Mouse (Mus musculus) intestine, embryonic 16.5 days (tissue): Measurements from ENCODE around the gene Lhfpl4. TPM values are rescaled to one million over a fixed set of nuclear protein-coding genes. Genes with fewer than 3 reads are reported as not detected.

ENCODE experiments used
- ATAC-seq: fragments of 200-750 bp; cut with Nextera tagmentation; 2 replicates; pipeline ENCODE4 v1.8.0; 2017; ENCODE audit warnings: moderate TSS enrichment, moderate library complexity
- H3K27ac ChIP-seq: fragments of 300-500 bp; sonication (generic); 2 replicates; pipeline ENCODE4 v1.5.1; 2014; ENCODE audit warnings: mild to moderate bottlenecking, low read length
- H3K27me3 ChIP-seq: fragments of 300-500 bp; sonication (generic); replicated peaks from 2 replicates; pipeline ENCODE4 v1.6.1; 2014; ENCODE audit warnings: low read length, control low read depth, mixed read lengths; ENCODE audit not compliant: control insufficient read depth, insufficient read depth
- H3K36me3 ChIP-seq: fragments of 300-500 bp; sonication (generic); 2 replicates; pipeline ENCODE4 v1.6.1; 2014; ENCODE audit warnings: low read length, control low read depth; ENCODE audit not compliant: control insufficient read depth, insufficient read depth
- H3K4me1 ChIP-seq: fragments of 300-500 bp; sonication (generic); 2 replicates; pipeline ENCODE4 v1.6.1; 2014; ENCODE audit warnings: low read length, control low read depth, mixed read lengths; ENCODE audit not compliant: control insufficient read depth, insufficient read depth
- H3K4me2 ChIP-seq: fragments of 300-500 bp; sonication (generic); 2 replicates; pipeline ENCODE4 v1.6.1; 2014; ENCODE audit warnings: low read depth, low read length, control low read depth
- H3K4me3 ChIP-seq: fragments of 300-500 bp; sonication (generic); 2 replicates; pipeline ENCODE4 v1.5.1; 2014; ENCODE audit warnings: mild to moderate bottlenecking, low read length
- H3K9ac ChIP-seq: fragments of 300-500 bp; sonication (generic); 2 replicates; pipeline ENCODE4 v1.6.1; 2014; ENCODE audit warnings: low read depth, low read length
- H3K9me3 ChIP-seq: fragments of 300-500 bp; sonication (generic); 2 replicates; pipeline ENCODE4 v1.6.1; 2016; ENCODE audit warnings: low read length, control low read depth; ENCODE audit not compliant: control insufficient read depth
- WGBS: fragments of 180-500 bp; shearing (Covaris S2); extraction: QIAGEN DNeasy Blood & Tissue Kit; methylation state at CpG from one replicate; pipeline ENCODE4 v1.1.7; 2014; 5-methylcytosine and 5-hydroxymethylcytosine counted together
- polyA plus RNA-seq: library from polyadenylated mRNA; unstranded; fragments of >200 nt; fragmentation: Nextera tagmentation; extraction: Ambion mirVana; gene quantifications from 2 replicates; pipeline ENCODE4 v1.2.1, GENCODE M21; 2015

Lhfpl4 gene
- polyA plus RNA-seq, 1 experiment from 2014 or later, result 1.5 TPM

DNA sequence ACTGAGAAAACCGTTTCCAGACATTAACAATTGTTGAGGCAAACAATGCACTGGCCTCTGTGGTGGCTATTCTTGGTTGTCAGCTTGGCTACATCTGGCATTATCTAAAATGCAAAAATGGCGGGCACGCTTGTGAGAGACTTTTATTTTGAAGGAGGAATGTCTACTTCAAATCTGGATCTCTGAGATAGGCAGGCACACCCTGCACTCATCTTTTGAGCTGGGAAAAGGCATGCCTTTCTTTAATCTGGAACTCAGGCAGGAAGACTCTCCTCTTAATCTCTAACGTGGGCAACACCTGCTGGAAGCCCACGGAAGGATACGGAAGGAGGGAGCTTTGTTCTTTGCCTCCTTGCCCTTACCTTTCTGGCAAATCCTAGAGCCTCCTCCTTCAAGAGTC is 40.3 kb downstream of the Lhfpl4 start:
- no peak for ATAC-seq
- H3K4me3 ChIP-seq, result no peak overlapping the region
- H3K36me3 ChIP-seq, result peaks cover 28% of the 10 kb centered on the region
- no peaks in the 10 kb centered on the region for H3K27me3 ChIP-seq
- 85% methylated on average over 6 of the region's 6 CpGs for WGBS
- no peaks in the 10 kb centered on the region for H3K4me1 ChIP-seq
- H3K9ac ChIP-seq, result no peak overlapping the region
- H3K27ac ChIP-seq, result no peak overlapping the region
- no peaks in the 10 kb centered on the region for H3K9me3 ChIP-seq
- H3K4me2 ChIP-seq, result no peak overlapping the region

DNA sequence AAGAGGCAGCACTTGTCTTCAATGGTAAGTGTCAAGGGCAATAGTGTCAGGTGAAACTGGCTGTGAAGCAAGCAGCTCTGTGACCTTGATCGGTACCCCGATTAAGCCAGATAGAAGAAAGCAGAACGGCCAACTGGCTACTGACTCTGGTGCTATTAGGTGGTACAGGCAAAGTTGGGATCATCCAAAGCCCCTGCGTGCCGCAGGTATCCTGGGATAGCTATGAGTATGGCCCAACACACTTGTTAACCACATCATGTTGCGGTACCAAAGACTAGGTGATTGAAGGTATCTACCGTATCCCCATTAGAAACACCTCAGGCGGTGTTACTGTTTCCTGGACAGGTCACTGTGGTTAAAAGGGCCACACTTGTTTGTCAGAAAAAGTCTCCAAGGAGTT is 41.1 kb downstream of the Lhfpl4 start:
- Histone ChIP-seq H3K36me3 (peaks cover 35% of the 10 kb centered on the region), H3K27me3 (no peaks in the 10 kb centered on the region), H3K27ac (no peak overlapping the region), H3K4me2 (no peak overlapping the region), H3K9ac (no peak overlapping the region), H3K4me3 (no peak overlapping the region), H3K4me1 (no peaks in the 10 kb centered on the region), H3K9me3 (no peaks in the 10 kb centered on the region)
- no peak for ATAC-seq
- WGBS, result 98% methylated on average over 8 of the region's 8 CpGs

DNA sequence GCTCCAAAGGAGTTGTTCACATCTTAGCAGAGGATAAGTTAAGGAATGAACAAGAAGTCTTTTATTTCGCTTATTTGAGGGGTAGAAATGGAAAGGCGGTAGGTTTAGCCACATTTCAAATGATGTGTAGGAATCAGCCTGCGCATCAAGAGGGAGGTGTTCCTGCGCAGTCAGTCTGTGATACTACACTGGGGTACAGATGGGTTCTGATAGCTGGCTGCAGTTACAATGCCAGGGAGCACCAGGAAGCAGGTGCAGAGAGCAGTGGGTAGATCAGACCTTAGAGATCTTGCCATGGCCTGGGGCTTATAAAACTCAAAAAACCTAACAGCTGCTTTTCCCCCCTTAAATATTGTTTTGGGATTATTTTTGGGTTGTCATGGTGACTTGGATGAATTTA is 49.9 kb downstream of the Lhfpl4 start:
- peaks cover 6% of the 10 kb centered on the region; the same call in 1 of the 2 replicates for H3K4me1 ChIP-seq
- H3K36me3 ChIP-seq, result peaks cover 24% of the 10 kb centered on the region
- ATAC-seq, result no peak
- H3K4me2 ChIP-seq, result no peak overlapping the region
- H3K27me3 ChIP-seq, result no peaks in the 10 kb centered on the region
- H3K9ac ChIP-seq, result no peak overlapping the region
- WGBS, result 95% methylated on average over 4 of the region's 4 CpGs
- no peak overlapping the region for H3K27ac ChIP-seq
- no peak overlapping the region for H3K4me3 ChIP-seq
- no peaks in the 10 kb centered on the region for H3K9me3 ChIP-seq

DNA sequence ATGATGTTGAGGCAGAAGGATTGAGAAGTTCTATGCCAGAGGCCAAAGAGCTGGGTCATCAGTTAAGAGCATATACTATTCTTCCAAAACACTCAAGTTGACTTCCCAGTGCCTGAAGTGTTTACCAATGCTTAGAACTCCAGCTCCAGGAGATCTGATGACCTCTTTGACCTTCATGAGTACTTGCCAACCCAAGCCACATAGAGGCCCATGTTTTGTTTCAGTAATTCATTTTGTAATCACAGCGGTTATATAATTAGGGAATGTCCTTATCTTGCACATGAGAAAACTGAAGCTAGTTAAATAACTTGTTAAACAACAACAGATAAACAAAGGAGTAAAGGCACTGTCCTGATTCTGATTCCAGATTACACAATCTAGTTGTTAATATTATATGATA is 50.4 kb downstream of the Lhfpl4 start:
- Histone ChIP-seq H3K27ac (no peak overlapping the region), H3K9ac (no peak overlapping the region), H3K4me1 (peaks cover 6% of the 10 kb centered on the region; the same call in 1 of the 2 replicates), H3K4me2 (no peak overlapping the region), H3K27me3 (no peaks in the 10 kb centered on the region), H3K4me3 (no peak overlapping the region), H3K36me3 (peaks cover 21% of the 10 kb centered on the region), H3K9me3 (no peaks in the 10 kb centered on the region)
- 91% methylated on average over 1 of the region's 1 CpGs for WGBS
- no peak for ATAC-seq

GRCm38 (mm10) chr6:113141389-113142094 is 53.6 kb downstream of the Lhfpl4 start:
- Histone ChIP-seq H3K27me3 (no peaks in the 10 kb centered on the region), H3K9me3 (no peaks in the 10 kb centered on the region), H3K4me1 (peaks cover 6% of the 10 kb centered on the region; the same call in 1 of the 2 replicates), H3K4me2 (peak overlapping the region; percentile 29; the same call in 1 of the 2 replicates), H3K9ac (no peak overlapping the region), H3K4me3 (no peak overlapping the region), H3K27ac (no peak overlapping the region), H3K36me3 (peaks cover 16% of the 10 kb centered on the region)
- 24% methylated on average over 1 of the region's 1 CpGs for whole genome bisulfite sequencing
- ATAC-seq, result peak; percentile 80

DNA sequence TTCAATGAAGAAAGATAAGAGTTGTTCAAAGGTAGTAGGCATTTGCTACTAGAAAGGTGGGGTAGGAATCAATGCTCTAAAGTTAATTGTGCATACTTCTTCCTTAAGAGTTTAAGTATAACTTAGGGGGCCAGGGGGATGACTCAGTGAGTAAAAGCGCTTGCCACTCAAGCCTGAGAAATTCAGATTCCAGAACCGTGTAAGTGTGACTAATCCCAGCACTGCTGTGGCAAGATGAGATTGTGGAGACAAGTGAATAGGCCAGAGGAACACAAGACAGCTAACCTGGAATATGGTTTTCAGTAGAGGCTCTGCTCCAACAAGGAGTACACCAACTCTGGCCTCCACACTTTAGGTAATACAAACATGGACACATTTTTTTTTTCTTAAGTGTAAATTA is 61.8 kb downstream of the Lhfpl4 start:
- Histone ChIP-seq H3K9me3 (no peaks in the 10 kb centered on the region), H3K27ac (no peak overlapping the region), H3K9ac (no peak overlapping the region), H3K27me3 (no peaks in the 10 kb centered on the region), H3K4me3 (no peak overlapping the region), H3K36me3 (peaks cover 10% of the 10 kb centered on the region; the same call in 1 of the 2 replicates), H3K4me2 (no peak overlapping the region), H3K4me1 (no peaks in the 10 kb centered on the region)
- no peak for ATAC-seq
- WGBS, result 79% methylated on average over 2 of the region's 2 CpGs

DNA sequence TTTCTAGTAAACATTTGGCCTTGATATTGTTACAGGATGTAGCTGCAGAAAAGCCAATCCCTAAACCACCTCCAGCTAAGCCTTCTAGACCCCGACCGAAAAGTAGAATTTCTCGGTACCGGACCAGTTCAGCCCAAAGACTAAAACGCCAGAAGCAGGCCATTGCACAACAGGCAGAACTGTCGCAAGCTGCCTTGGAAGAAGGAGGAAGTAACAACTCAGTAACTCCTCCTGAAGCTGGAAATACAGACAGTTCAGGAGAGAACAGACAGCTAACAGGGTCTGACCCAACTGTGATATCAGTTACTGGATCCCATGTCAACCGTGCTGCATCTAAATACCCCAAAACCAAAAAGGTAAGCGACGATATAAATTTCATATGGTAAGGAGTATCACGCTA is 74.4 kb downstream of the Lhfpl4 start:
- no peaks in the 10 kb centered on the region for H3K9me3 ChIP-seq
- no peak overlapping the region for H3K9ac ChIP-seq
- peaks cover 22% of the 10 kb centered on the region for H3K36me3 ChIP-seq

More for the DNA sequence above, 74.4 kb downstream of the Lhfpl4 start:
- Histone ChIP-seq H3K4me1 (no peaks in the 10 kb centered on the region), H3K27me3 (no peaks in the 10 kb centered on the region), H3K4me2 (no peak overlapping the region), H3K27ac (no peak overlapping the region), H3K4me3 (no peak overlapping the region)
- no peak for ATAC-seq
- WGBS, result 93% methylated on average over 10 of the region's 10 CpGs

Other genes with a start within 250 kb of the Lhfpl4 start
- 2.1 and 3.5 TPM in 2 replicates for gene Srgap3, start 248.1 kb downstream of the Lhfpl4 start, polyA plus RNA-seq
- gene Thumpd3, start 149.2 kb downstream of the Lhfpl4 start, polyA plus RNA-seq, result 57.7 and 63.0 TPM in 2 replicates
- gene Setd5, start 118.0 kb downstream of the Lhfpl4 start, polyA plus RNA-seq, result 58.5 and 61.2 TPM in 2 replicates
- gene Mtmr14, start 42.5 kb upstream of the Lhfpl4 start, polyA plus RNA-seq, result 28.8 and 32.3 TPM in 2 replicates
- 0.02 TPM in 1 of 2 replicates, not detected in the other for gene Cpne9, start 86.9 kb upstream of the Lhfpl4 start, polyA plus RNA-seq
- gene Brpf1, start 111.8 kb upstream of the Lhfpl4 start, polyA plus RNA-seq, result 11.6 and 13.4 TPM in 2 replicates
- gene Ogg1, start 131.6 kb upstream of the Lhfpl4 start, polyA plus RNA-seq, result 10.7 and 10.9 TPM in 2 replicates
- gene Camk1, start 148.6 kb upstream of the Lhfpl4 start, polyA plus RNA-seq, result 66.4 and 66.8 TPM in 2 replicates
- 44.4 and 45.1 TPM in 2 replicates for gene Tada3, start 182.5 kb upstream of the Lhfpl4 start, polyA plus RNA-seq
- 449 and 456 TPM in 2 replicates for gene Arpc4, start 182.7 kb upstream of the Lhfpl4 start, polyA plus RNA-seq
- 3.0 and 3.3 TPM in 2 replicates for gene Ttll3, start 193.9 kb upstream of the Lhfpl4 start, polyA plus RNA-seq
- 32.4 and 35.5 TPM in 2 replicates for gene Rpusd3, start 224.0 kb upstream of the Lhfpl4 start, polyA plus RNA-seq
- gene Cidec, start 240.4 kb upstream of the Lhfpl4 start, polyA plus RNA-seq, result 24.4 and 35.0 TPM in 2 replicates
- 82.6 and 89.7 TPM in 2 replicates for gene Jagn1, start 247.2 kb upstream of the Lhfpl4 start, polyA plus RNA-seq